Mouse (Mus musculus) midbrain, embryonic 10.5 days (tissue): ENCODE measurements around the gene A930004D18Rik. TPM values are rescaled to one million over a fixed set of nuclear protein-coding genes. Genes with fewer than 3 reads are reported as not detected.

ENCODE experiments used
- DNase-seq: peaks from one replicate; pipeline ENCODE4 v3.0.0-alpha.2; 2017; ENCODE audit warnings: low spot score
- H3K27ac ChIP-seq: fragments of 300-500 bp; sonication (generic); replicated peaks from 2 replicates; pipeline ENCODE4 v1.5.1; 2016; ENCODE audit warnings: mild to moderate bottlenecking
- H3K27me3 ChIP-seq: fragments of 300-500 bp; sonication (generic); 2 replicates; pipeline ENCODE4 v1.6.1; 2016; ENCODE audit warnings: low read depth, mild to moderate bottlenecking; ENCODE audit not compliant: poor library complexity, severe bottlenecking
- H3K36me3 ChIP-seq: fragments of 300-500 bp; sonication (generic); 2 replicates; pipeline ENCODE4 v1.6.1; 2016; ENCODE audit warnings: mild to moderate bottlenecking, moderate library complexity
- H3K4me1 ChIP-seq: fragments of 300-500 bp; sonication (generic); 2 replicates; pipeline ENCODE4 v1.6.1; 2016
- H3K4me3 ChIP-seq: fragments of 300-500 bp; sonication (generic); 2 replicates; pipeline ENCODE4 v1.5.1; 2016; ENCODE audit warnings: mild to moderate bottlenecking, moderate library complexity
- H3K9me3 ChIP-seq: fragments of 300-500 bp; sonication (generic); replicated peaks from 2 replicates; pipeline ENCODE4 v1.6.1; 2016; ENCODE audit warnings: mild to moderate bottlenecking
- WGBS: fragments of 180-500 bp; shearing (Covaris S2); methylation state at CpG from one replicate; pipeline ENCODE4 v1.1.7; 2016; 5-methylcytosine and 5-hydroxymethylcytosine counted together
- microRNA-seq: library from miRNA; unstranded; fragments of <30 nt; microRNA quantifications from one replicate; pipeline ENCODE4, GENCODE M21; 2017
- polyA plus RNA-seq: library from polyadenylated mRNA; unstranded; fragments of >200 nt; fragmentation: Nextera tagmentation; extraction: Ambion mirVana; gene quantifications from 2 replicates; pipeline ENCODE4 v1.2.1, GENCODE M21; 2016

The A930004D18Rik gene
- polyA plus RNA-seq, 1 experiment from 2014 or later = 25.0 TPM

GRCm38 (mm10) chr2:17975601-17976327 lies 61.8 kb downstream of the A930004D18Rik start:
- Histone ChIP-seq H3K4me3 (no peak overlapping the region), H3K9me3 (no peaks in the 10 kb centered on the region), H3K27ac (no peak overlapping the region), H3K4me1 (peaks cover 28% of the 10 kb centered on the region), H3K27me3 (no peaks in the 10 kb centered on the region), H3K36me3 (no peaks in the 10 kb centered on the region)
- WGBS = 74% methylated on average over 4 of the region's 4 CpGs
- DNase-seq = no peak

Small RNA genes lying within 50 kb of the gene (microRNA-seq; reads per million reads assigned to microRNA genes)
- gene Mir7655 = 24.5 reads per million, percentile 33 among the genes with 10 or more reads in this experiment

Other genes with a start within 250 kb of the A930004D18Rik start
- not detected in 2 replicates for gene H2al2a, start 40.8 kb downstream of the A930004D18Rik start, polyA plus RNA-seq
- gene Skida1, start 11.3 kb upstream of the A930004D18Rik start, polyA plus RNA-seq = 19.3 and 22.7 TPM in 2 replicates
- gene Mllt10, start 17.5 kb upstream of the A930004D18Rik start, polyA plus RNA-seq = 66.9 and 71.0 TPM in 2 replicates